Mouse (Mus musculus) gastrocnemius, postnatal 25 days (tissue): Measurements from ENCODE around the gene Hdac5. TPM values are rescaled to one million over a fixed set of nuclear protein-coding genes. Genes with fewer than 3 reads are reported as not detected.

Experiments
- DNase-seq: peaks from one replicate; pipeline ENCODE4 v3.0.0; 2022
- total RNA-seq, 2 experiments: library from RNA; stranded (reverse); gene quantifications; 1 replicate in 1 of 2; 2 replicates in 1 of 2; pipeline ENCODE4 v1.2.3; 2021

Hdac5 gene
- total RNA-seq, 2 experiments from 2014 or later: 61.8 to 63.6 TPM

DNA sequence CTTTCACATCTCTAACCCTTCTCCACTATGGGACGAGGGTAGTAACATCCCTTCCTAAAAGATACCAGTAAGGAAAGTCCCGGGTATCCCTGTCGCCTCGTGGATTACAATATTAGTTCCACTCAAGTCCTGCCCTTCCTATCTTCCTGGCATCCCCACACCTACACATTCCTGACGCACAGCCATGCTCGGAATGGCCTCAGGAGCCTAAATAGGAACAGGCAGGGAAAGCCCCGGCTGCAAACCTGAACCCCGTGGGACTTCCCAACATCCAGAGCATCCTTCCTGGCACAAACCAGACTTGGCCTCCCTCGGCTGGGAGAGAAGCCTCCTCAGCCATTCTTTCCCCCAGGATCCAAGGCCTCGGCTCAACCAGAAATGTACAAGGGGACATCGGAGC, 14.5 kb downstream of the Hdac5 start:
- no peak for DNase-seq

DNA sequence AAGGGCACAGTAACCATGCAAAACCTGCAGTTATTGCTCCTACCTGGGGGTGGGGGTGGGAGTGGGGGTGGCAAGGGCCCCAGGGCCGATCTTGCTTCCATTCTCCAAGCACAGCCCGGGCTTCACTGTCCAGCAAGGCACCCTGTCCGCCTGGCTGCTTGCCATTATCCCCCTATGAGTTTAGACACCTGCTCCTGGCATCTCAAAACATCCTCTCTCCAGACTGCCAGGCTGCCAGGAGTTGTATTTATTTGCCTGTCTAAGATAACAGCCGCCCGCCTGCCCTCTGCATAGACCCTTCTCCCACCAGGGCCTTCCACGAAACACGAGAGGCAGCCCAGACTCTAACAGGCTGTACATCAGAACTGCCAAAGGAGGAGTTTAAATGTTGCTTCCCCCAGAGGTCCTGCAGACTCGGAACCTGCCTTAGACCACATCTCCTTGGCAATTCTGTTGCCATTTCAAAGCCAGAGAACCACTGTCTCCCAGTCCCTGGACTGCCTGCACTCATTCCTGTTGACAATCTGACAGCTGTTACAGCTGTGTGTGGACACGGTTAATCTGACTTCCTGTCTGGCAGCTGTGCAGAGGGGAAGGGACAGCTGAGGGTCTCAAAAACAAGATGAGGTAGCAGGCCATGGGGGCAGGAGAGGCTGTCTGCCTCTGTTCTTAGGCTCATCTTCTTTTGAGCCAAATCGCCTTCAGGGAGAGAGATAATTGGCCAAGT, 15.4 kb downstream of the Hdac5 start:
- DNase-seq: no peak

DNA sequence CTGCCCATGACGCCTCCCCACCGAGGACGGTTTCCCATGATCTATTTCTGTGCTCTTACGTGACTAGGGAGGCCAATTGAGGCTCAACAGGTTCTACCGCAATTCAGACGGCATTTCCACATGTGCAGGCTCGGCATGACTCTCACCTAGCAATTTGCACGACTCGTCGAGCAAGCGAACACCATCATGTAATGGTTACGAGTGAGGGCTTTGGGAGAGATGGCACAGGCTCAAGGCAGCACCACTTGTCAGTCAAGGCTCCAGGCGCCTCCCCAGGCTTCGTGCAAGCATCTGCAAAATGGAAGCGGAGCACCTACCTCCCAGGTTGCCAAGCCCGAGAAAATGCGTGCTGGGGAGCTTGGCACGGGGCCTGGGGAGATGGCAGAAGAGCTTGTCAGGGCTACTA, 18.0 kb downstream of the Hdac5 start:
- DNase-seq: peak; percentile 76

DNA sequence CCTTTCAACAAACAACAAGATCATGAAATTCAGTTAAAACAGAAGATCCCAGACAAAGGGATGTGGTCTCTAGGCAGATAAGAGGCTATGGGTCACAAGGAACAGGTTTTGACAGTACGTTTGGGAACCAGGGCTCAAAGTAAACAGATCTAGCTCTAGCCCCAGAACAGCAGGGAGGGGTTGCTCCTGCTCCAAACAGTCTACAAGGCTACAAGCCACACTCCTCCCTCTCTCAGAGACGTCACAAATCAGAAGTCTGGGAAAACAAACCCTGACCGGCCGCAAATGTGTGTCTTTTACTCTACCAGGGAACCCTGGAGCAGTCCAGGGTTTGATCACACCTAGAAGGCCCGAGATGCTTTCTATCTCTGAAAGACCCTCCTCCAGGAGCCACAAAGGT, 19.0 kb downstream of the Hdac5 start:
- DNase-seq: no peak

DNA sequence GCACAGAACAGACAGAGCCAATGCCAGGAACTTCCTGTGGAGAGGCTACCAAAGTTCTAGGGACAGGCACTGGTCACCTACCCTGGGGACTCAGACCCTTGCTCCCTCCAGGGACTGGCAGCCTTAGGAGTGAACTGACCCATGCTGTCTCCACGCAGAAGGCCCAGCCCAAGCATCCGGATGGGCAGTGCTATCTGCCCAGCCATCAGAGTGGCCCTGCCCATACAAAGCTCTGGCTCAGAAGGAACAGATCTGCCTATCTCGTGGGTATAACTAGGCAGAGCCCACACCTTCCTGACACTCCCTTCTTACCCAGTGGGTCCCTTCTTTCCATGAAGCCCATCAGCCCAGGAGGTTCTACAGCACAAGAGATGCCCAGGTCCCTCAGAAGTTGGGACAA, 19.8 kb downstream of the Hdac5 start:
- DNase-seq: no peak

DNA sequence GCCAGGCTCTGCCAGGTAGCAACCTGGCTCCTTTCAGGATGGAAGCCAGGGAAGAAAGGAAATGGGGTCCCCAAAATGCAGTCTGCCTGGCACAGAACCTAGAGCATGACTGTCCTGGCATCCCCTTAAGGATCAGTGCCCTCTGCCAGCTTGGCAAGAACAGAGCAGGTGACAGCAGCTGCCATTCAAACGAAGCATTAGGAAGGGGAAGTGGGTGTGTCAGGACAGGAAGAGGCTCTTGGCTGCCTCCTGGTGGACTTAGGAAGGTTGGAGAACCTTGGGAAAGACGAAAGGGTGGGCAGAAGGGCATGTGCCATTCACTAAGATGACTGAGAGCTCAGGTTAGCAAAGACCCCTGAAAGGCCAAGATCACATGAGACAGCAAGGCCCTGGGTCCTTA, 20.2 kb downstream of the Hdac5 start:
- DNase-seq: no peak

DNA sequence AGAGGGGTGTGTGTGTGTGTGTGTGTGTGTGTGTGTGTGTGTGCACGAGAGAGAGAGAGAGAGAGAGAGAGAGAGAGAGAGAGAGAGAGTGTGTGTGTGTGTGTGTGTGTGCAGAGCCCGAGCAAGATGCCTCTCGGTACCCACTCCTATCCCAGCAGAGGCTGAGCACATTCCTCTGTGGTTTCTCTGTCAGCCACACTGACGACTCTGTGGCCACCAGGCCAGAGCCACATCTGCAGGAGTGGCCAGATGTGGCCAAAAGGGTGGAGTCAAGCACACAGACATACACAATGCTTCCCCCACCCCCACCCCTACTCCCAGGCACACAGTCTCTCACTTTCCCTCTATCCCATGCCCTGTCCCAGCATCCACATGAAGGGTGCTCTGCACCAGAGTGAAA, 21.1 kb downstream of the Hdac5 start:
- DNase-seq: no peak

DNA sequence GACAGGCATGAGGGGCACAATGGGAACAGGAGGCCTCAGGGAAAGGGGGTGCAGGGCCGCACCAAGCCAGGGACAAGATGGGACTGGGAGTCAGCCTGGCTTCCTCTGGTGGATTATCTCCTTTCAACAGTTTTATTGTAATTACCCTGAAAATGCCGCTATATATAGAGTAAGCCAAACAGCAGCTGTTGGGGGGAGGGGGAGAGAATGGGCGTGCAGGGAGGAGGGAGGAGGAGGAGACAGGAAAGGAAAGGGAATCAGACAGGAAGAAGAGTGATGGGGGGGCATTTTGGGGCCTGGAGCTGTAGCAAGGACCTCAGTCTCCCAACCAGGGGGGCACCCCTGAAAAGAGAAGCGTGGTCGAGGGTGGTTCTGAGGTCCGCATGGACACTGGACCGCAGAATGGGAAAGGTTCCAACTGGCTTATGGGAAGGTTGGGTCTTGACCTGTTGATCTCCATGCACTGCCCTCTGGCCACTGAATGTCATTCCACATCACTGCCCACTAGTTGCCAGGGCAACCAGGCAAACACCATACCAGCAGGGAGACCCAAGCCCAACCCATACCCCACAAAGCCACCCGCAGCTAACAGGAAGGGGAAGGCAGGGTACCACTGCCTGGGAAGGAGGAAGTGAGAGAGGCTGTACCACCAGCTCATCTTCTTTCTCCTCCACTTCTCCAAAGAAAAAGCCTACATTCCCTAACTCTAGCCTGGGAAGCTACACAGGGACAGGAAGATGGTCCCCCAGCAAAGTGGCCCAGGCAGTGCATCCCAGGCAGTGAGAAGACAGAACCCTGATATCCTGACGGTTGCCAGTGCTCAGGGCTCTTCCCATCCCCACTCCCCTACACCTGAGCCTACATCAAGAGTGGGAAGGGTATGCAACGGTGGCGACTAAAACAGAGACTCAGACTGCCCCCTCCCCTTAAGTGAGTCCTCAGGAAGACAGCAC, 21.9 kb downstream of the Hdac5 start:
- no peak for DNase-seq

DNA sequence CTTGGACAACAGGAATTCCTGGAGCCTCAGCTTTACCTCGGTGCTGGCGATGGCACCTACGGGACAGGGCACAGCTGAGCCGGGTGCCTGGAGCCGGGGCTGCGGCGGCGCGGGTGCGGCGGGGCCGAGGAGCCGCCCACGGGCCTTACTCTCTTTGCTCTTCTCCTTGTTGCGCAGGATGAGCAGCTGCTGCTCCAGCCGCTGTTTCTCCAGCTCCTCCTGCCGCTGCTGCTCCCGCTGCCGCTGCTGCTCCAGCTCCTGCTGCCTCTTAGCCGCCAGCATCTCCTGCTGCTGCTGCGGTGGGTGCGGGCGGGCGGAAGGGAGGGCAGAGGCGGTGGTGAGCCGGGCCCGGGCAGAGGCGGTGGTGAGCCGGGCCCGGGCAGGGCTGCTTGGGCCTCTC, 23.5 kb downstream of the Hdac5 start:
- no peak for DNase-seq

DNA sequence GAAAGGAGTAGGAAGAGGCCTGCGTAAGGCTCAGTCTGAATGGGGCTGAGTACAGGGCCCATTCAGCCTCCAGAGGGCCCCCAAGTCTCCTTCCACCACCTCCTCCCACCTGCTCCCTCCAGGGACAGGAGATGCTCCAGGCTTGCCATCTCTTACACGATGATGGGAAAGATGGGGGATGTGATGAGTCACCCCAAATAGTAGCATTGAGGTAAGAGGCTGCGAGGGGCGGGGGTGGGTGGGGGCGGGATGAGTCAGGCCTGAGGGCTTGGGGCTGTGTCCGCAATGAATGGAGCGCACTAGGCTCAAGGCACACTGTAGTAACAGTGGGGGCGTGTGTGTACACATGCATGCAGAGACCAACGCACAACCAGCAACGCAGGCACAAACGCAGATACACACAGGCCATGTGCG, 28.6 kb downstream of the Hdac5 start:
- DNase-seq: no peak

DNA sequence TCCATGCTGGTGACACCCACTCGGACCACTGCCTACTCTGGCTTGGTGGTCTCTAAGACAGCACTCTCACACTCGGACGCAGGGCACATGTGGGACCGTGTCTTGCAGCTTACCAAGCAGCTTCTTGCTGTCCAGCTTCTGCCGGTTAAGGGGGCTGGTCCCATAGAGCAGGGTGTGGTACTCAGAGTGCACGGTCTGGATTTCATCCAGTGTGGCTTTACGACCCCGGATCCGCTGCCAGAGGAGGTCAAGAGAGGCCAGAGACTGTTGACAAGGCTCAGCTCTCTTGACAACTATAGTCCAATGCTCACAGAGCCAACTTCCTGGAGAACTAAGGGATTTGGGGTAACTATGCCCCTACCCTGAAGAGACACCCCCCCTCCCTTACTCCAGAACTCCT, 30.1 kb downstream of the Hdac5 start:
- DNase-seq: no peak

DNA sequence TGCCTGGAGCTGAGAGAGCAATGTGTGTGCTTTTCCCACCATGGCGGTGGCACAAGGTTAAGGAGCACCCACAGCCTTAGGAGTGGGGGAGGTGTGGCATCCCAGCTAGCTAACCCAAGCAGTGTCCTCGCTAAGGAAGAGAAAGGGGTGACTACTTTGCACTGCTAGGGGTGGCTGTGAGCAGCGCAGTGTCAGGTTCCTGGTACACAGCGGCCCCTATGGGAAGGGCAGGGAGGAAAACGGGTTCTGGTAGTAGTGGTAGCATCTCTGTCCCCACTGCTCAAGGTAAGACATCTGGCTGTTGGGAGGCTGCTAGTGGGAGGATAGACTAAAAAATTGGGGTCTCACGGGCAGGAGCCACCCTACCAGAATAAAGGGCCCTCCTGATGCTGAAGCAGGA, 31.7 kb downstream of the Hdac5 start:
- no peak for DNase-seq

DNA sequence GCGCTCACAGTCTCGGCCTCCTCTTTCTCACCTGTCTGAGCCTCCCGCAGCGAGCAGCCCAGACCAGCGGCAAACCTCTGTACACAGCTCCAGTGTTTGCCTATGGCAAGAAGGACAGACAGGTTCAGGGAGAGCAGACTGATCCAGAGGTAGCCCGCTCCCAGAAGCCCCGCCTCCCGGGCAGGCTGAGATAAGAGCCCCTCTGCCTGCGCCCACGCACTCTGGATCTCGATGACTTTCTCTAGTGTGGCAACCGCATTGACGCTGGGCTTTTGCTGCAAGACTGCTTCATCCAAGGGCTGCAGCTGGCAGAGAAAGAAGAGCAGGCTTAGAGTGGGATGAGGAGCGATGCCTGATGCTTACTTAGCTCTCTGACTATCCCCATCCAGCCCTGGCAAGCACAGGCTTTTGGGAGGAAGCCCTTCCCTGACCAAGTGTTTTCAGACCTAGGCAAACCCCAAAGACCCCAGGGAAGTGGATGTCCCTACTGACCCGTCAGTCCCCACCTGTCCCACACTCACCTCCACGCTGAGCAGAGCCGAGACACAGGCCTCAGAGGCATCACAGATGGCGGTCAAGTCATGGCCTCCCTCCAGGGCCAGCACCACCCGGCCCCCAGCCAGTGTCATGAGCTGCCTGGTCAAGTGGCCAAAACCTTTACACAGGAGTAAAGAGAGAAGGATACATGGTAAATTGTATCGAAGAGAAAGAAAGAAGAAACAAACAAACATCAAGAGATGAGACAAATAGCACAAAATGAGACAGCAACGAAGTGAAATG, 33.8 kb downstream of the Hdac5 start:
- DNase-seq: no peak

DNA sequence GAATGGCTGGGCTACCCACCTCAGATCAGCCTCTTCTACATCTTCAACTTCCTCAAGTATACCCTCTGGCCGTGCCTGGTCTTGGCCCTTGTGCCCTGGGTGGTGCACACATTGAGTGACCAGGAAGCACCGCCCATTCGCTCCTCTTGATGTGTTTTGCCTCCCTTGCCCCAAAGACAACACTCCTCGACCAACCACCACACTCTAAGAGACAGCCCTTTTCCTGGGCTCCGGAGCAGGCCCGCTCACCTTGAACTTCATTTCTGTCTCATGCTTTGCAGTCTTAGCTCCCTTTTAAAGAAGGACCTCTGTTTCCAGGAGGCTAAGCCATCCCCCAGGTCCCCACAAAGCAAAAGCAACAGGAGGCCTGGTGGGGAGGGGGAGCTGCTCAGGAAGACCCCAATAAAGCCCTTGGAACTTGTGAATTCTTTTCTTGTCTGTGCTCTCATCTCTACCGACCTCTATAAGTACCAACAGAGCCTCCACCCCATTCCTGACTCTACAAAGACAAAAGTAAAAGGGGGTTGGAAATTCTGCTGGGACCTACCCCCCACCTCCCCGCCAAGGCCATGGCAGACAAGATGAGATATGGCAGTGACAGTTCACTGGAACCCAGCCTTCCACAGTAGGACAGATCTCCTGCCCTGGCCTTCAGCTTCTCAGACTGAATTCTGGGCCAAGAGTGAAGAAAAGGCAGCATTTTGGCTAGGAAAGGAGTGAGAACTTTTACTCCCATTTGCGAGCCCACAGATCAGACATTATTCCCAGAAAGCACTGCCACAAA, 36.1 kb downstream of the Hdac5 start:
- no peak for DNase-seq

DNA sequence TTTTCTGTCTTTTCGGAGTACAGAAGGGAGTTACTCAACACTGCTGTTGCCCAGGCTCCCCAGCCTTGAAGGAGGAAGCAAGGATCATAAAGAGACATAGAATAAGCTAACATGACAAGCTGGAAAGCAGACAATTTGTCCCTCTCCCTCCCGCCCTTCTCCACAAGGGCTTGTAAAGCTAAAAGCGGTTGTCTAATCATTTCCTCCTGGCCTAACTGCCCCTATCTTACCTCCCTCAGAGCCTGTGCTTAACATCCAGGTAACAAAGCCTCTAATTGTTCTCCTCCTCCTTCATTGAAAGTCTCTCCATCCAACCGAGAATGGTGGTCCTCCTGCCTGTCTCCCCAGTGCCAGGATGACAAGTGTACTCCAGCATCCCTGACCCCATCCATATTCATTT, 39.1 kb downstream of the Hdac5 start:
- no peak for DNase-seq

DNA sequence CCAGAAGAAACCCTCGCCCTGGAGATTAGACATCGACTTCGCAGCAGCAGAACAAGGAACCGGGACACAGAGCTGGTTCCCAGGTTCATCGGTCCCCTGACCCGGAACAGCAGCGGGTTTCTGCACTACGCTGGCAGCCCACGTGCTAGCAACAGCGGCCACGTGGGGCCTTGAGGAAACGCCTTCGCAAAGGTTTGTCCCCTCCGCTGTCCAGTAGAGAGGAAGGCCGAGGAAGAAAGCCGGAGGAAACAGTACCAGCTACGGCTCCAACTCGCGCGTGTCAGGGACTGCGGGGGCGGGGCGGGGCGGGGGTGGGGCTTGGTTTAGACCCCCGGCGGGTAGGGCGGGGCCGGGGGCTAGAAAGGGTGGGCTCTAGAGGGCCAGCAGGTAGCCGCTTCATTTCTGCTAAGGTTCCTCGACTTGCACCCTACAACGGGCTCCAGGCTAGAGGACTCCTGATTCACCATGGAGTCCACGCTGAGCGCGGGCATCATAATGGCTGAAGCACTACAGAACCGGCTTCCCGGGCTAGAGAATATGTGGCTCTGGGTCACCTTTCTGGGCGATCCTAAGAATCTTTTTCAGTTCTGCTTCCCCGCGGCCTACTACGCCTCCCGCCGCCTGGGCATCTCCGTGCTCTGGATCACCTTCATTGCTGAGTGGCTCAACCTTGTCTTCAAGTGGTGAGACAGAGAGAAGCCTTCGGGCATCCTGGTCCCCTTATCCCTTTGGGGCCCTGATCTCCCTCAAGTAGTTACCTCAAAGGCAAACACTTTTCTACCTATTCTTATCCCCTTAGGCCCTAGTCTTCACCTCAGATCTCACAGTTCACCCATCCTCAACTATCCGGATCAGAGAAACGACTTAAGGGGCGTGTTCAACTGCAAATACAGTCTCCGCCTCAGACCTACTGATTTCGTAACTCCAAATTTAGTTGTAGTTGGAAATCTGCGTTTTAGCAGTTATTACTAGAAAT, 40.2 kb downstream of the Hdac5 start, which contains the start of gene G6pc3:
G6pc3 (plus strand) TSS at position 160 of the 976 bp plus-strand sequence.
- DNase-seq: peak; percentile 89

DNA sequence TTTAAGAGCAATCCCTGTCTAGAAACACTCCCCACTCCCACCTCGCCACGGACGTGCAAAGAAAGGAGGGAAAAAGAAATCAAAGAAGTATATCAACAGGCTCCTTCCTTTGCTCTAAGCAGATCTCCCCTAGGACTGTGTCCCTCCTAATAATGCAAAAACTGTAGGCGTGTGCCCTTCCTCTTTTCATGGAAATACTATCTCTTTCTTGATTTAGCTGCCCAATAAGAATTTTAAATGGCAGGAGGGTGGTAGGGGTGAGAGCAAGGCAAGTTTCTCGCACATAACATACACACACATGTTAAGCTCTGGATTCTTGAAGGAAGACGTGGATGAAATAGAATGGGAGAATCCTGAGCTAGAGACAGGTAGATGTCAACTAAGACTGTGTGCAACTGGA, 41.0 kb downstream of the Hdac5 start:
- DNase-seq: no peak

DNA sequence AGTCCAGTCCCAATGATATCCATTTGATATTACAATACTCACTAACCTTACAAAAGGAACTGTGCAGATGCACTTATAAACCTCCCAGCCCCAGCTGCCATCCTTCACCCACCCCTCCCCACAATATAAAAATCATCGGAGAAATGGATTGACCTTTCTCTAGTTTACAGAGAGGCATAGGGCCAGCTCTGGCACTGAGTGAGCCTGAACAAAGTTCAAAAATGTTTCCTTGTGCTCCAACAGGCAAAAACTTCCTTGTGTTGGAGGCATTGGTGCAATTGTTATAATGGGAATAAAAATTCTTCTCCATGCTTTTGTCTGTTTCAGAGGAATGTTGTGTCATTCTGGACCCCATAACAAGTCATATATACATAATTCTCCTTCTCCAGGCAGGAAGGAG, 43.7 kb downstream of the Hdac5 start:
- DNase-seq: no peak

DNA sequence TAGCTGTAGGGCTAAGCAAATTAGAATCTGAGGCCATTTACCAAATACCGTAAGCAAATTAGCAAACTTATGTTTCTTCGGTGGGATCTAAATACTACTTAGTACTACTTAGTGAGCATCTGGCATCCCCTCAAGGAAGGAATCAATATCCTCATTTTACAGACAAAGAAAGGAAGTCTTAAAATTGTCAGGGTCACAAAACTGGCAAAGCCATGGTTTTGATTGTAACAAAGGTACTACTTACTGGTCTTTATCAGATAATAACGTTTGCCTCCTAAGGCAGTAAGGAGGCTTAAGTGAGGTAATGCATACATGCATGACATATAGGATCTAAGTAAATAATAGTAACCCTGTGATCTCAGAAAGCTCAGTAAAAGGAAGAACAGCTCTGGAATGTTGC, 44.3 kb downstream of the Hdac5 start:
- no peak for DNase-seq

DNA sequence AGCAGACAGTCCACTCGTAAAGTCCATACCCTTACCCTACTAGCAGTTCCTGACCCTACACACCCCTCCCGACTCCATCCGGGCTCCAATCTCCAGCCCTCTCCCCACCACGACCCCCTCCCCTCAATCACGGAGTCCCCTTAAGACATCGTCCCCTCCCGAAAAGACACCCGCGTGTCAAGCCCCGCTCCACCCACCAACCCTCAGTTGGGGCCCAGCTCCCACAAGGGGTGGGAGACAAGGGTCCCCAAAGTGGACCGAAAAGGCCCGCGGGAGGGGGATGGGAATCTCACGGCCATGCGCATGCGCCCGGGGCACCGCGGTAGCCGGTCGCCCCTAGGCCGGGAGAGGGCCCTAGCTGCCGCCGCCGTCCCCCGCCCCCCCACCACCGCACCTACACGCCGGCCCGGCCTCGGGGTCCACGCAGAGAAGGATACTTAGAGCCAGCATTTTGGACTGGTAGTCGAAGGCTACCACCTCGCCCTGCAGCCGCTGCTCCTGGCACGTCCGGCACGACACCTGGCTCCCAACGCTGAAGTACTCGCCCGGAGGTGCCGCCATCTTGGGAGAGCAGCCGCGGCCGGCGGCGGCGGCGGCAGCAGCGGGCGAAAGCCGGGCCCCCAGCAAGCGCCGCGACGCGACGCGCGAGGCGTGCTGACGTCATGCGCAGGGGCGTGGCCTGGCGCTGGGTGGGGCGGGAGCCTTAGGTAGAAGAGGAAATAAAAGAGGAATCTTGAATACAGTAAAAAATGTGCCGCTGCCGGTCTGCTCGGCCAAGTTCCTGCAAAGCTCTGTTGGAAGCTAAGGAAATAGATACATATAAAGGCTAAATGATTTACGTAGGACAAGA, 45.1 kb downstream of the Hdac5 start, which contains the start of gene Lsm12:
Lsm12 (minus strand) TSS at position 651 of the 850 bp plus-strand sequence.
- peak; percentile 93 for DNase-seq
